Mouse (Mus musculus): ENCODE data around the gene C130050O18Rik. TPM values are rescaled to one million over a fixed set of nuclear protein-coding genes. Genes with fewer than 3 reads are reported as not detected.

C130050O18Rik gene
- polyA plus RNA-seq, 1 experiment from 2014 or later = 0.76 TPM

DNA sequence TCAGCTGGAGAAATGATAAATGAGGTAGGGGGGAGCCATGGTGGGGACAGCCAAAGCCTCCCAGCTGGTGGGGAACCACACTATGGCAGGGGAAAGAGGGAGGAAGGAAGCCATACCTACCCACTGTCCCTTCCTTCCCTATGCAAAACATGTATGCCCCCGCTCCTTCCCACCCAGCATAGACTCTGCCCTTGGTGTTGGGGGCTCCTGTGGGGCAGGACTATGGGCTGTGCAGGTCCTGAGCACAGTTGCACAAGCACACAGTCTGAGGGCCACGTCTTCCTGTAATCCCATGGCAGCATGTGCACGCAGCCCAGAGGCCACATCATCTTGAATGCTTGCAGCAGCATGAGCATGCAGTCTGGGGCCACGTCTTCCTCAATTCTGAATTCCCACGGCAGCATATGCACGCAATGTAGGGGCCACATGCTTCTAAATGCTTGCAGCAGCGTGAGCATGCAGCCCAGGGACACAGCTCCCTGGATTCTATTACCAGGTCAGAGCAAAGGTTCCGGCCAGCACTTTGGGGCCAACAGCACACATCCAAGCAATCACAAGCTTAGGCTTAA is 1.3 kb upstream of the C130050O18Rik start:
- Histone ChIP-seq H3K4me2 (no peak overlapping the region), H3K36me3 (no peaks in the 10 kb centered on the region), H3K4me1 (replicated peaks) (peaks cover 24% of the 10 kb centered on the region), H3K4me3 (no peak overlapping the region), H3K9me3 (replicated peaks) (no peaks in the 10 kb centered on the region), H3K27me3 (no peaks in the 10 kb centered on the region), H3K9ac (no peak overlapping the region), H3K27ac (no peak overlapping the region)
- 83% methylated on average over 8 of the region's 8 CpGs for WGBS
- ATAC-seq (replicated peaks; ENCODE audit: insufficient number of reproducible peaks, insufficient read depth, low FRiP score, low read depth) = no peak

DNA sequence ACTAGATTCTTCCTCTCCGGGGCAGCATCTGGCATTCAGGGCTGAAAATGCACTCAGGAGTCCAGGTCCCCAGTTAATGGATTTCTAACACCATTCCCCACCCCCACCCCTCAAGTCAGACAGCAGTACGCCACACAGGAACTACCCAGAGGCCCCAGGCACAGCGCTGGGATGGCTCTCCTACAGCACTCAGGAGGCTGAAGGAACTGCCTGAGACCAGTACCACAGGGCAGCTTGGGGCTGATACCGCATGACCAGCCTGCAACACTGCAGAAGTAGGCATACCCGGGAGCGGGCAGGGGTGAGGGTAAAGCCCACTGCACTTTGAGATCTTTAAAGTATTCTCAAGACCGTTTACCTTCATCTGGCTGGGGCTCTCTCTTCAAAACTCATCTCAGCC is 398 bp downstream of the C130050O18Rik start:
- H3K27ac ChIP-seq = peak overlapping the region; percentile 32; the same call in 1 of the 2 replicates
- H3K9ac ChIP-seq = no peak overlapping the region
- H3K27me3 ChIP-seq = no peaks in the 10 kb centered on the region
- no peak for ATAC-seq (replicated peaks; ENCODE audit: insufficient number of reproducible peaks, insufficient read depth, low FRiP score, low read depth)
- 66% methylated on average over 7 of the region's 7 CpGs for WGBS
- no peak overlapping the region for H3K4me2 ChIP-seq
- no peaks in the 10 kb centered on the region for H3K36me3 ChIP-seq
- no peaks in the 10 kb centered on the region for H3K9me3 ChIP-seq (replicated peaks)
- no peak overlapping the region for H3K4me3 ChIP-seq
- H3K4me1 ChIP-seq (replicated peaks) = peaks cover 30% of the 10 kb centered on the region

DNA sequence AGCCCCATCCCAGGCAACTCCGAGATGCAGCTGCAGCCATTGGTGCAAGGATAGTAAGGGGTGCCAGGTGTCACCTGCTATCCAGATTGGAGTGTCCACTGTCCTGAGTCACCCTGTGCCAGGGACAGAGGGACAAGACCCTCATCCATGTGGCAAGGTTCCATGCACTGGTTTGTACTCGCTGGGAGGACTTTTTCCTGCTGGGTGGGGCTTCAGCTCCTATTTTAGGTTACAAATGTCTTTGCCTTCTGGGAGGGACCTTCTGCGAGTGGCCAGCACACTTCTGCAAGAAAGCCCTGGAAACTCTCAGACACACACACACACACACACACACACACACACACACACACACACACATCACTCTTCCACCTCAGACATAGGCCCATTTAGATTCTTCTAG is 873 bp downstream of the C130050O18Rik start:
- no peak overlapping the region for H3K9ac ChIP-seq
- no peak overlapping the region for H3K4me3 ChIP-seq
- peaks cover 30% of the 10 kb centered on the region for H3K4me1 ChIP-seq (replicated peaks)
- peak overlapping the region; percentile 32; the same call in 1 of the 2 replicates for H3K27ac ChIP-seq
- ATAC-seq (replicated peaks; ENCODE audit: insufficient number of reproducible peaks, insufficient read depth, low FRiP score, low read depth) = no peak
- WGBS = 46% methylated on average over 3 of the region's 3 CpGs
- 0 out of 2 replicates have a peak, but pooled peaks cover 3% of the 10 kb centered on the region for H3K27me3 ChIP-seq
- H3K4me2 ChIP-seq = no peak overlapping the region
- no peaks in the 10 kb centered on the region for H3K36me3 ChIP-seq
- H3K9me3 ChIP-seq (replicated peaks) = no peaks in the 10 kb centered on the region

DNA sequence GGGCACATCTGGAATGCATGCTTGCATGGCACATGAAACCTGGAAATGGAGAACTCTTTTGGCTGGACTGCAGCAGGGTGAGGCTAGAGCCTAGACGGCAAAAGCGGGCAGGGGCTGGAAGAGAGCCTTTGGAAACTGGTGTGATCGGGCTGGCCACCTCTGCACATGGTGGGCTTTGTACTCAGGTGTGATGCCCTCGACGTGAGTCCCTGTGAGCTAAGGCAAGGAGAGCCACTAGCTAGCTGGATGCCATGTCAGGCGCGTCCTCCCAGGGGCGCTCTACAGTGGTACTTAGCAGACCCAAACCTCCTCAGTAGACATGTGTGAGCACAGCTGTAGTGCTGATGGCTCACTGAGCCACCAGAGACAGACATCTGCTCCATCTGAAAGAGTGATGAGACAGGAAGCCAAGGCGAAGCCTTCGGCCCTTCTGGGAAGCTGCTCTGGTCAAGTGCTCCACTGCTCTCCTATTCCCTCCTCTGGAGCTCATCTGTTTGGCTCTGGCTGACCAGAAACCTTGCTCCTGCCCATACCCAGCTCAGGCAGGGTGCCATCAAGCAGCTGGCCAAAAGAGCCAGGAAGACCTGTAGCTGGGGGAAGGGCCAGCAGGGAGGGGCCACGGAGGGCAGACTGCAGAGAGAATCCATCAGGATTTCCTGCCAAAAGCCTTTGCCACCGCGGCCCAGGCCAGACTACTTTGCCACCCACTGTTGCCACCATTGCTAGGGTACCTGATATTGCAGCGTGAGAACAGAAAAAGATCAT is 2.2 kb downstream of the C130050O18Rik start:
- H3K4me2 ChIP-seq = no peak overlapping the region
- H3K9ac ChIP-seq = no peak overlapping the region
- H3K9me3 ChIP-seq (replicated peaks) = no peaks in the 10 kb centered on the region
- no peaks in the 10 kb centered on the region for H3K36me3 ChIP-seq
- no peak overlapping the region for H3K4me3 ChIP-seq
- no peak for ATAC-seq (replicated peaks; ENCODE audit: insufficient number of reproducible peaks, insufficient read depth, low FRiP score, low read depth)
- WGBS = 80% methylated on average over 14 of the region's 14 CpGs
- peaks cover 30% of the 10 kb centered on the region for H3K4me1 ChIP-seq (replicated peaks)
- H3K27ac ChIP-seq = no peak overlapping the region
- 0 out of 2 replicates have a peak, but pooled peaks cover 5% of the 10 kb centered on the region for H3K27me3 ChIP-seq

DNA sequence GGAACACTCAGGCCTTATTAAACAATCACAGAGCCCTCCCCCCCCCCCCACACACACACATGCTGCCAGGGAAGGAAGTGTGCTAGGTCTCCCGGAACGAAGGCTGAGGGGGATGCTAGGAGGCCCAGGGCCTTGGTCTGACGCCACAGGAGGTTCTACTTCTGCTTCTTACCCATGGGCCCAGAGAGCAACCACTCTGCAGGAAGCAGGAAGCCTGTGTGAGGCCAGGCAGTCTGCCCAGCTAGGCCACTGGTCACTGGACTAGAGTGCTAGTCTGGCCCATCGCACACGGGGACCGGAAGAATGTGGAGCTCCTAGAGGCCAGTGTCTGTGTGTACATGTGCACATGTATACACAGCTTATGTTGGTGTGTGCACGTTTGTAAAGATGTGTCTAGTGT is 3.4 kb downstream of the C130050O18Rik start:
- Histone ChIP-seq H3K27me3 (0 out of 2 replicates have a peak, but pooled peaks cover 5% of the 10 kb centered on the region), H3K4me1 (replicated peaks) (peaks cover 30% of the 10 kb centered on the region), H3K36me3 (no peaks in the 10 kb centered on the region), H3K4me3 (no peak overlapping the region), H3K27ac (peak overlapping the region; percentile 39; the same call in 1 of the 2 replicates), H3K4me2 (no peak overlapping the region), H3K9ac (no peak overlapping the region), H3K9me3 (replicated peaks) (no peaks in the 10 kb centered on the region)
- ATAC-seq (replicated peaks; ENCODE audit: insufficient number of reproducible peaks, insufficient read depth, low FRiP score, low read depth) = no peak
- 75% methylated on average over 7 of the region's 7 CpGs for WGBS

DNA sequence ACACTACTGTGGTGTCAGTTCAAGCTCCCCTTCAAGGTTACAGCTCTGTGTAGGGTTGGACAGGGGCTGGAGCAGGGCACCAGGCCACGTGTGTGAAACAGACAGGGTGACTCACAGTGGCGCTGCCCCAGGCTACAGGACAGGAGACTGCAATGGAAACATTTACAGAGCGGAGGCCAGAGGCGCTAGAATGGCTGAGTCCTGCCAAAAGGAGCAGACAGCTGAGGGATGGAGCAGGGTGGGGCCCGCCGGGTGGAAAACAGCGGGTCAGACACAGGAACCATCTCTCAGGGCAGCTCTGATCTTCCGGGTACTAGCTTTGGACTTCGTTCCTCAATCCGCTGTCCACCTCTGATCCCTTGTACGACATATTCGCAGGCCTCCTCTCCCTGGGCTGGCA is 4.3 kb downstream of the C130050O18Rik start:
- H3K9ac ChIP-seq = no peak overlapping the region
- peak; percentile 84 for ATAC-seq (replicated peaks; ENCODE audit: insufficient number of reproducible peaks, insufficient read depth, low FRiP score, low read depth)
- H3K27me3 ChIP-seq = peaks cover 13% of the 10 kb centered on the region
- H3K36me3 ChIP-seq = no peaks in the 10 kb centered on the region
- H3K4me2 ChIP-seq = no peak overlapping the region
- H3K4me3 ChIP-seq = no peak overlapping the region
- H3K4me1 ChIP-seq (replicated peaks) = peaks cover 30% of the 10 kb centered on the region
- peak overlapping the region; percentile 63 for H3K27ac ChIP-seq
- WGBS = 42% methylated on average over 12 of the region's 12 CpGs
- H3K9me3 ChIP-seq (replicated peaks) = no peaks in the 10 kb centered on the region

DNA sequence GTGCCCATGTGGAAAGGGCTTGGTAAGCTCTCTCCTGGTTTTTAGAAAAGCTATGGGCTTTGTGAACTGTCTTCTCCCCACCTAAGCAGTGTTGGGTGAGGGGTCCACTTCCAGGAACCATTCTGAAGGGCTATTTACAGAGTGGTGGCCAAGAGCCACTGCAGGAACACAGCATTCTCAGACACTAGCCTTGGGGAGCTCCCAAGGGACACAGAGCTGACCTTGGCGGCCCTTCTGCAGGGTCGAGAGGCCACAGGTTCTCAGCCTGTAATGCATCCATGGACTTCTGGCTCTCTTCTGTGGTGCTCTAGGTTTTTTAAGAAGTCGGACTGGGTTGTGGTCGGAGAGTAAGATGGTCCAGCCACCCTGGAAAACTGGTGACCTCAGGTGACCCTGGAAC is 5.0 kb downstream of the C130050O18Rik start:
- H3K27ac ChIP-seq = no peak overlapping the region

DNA sequence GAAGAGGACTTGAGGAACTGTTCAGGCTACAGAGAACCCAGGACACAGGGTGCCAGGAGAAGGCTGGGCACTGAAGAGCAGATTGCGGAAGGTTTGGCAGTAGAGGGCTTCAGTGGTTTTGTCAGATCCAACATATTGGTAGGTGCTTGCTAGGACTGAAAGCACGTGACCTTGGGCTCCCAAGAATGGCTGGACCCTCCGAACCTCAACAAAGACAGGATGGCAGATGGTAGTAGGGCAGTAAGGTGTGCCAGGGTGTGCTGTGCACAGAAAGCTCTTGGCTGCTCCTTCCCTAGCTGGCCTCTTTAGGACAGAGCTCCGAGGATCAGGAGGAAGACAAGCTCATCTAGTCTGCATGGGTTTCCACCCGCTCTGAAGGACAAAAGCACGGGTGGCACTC is 6.0 kb downstream of the C130050O18Rik start:
- ATAC-seq (replicated peaks; ENCODE audit: insufficient number of reproducible peaks, insufficient read depth, low FRiP score, low read depth) = no peak
- Histone ChIP-seq H3K4me3 (no peak overlapping the region), H3K27ac (no peak overlapping the region), H3K4me1 (replicated peaks) (peaks cover 25% of the 10 kb centered on the region), H3K9me3 (replicated peaks) (no peaks in the 10 kb centered on the region), H3K27me3 (peaks cover 21% of the 10 kb centered on the region), H3K36me3 (no peaks in the 10 kb centered on the region), H3K9ac (no peak overlapping the region), H3K4me2 (no peak overlapping the region)
- WGBS = 90% methylated on average over 6 of the region's 6 CpGs

More for the DNA sequence above, 5.0 kb downstream of the C130050O18Rik start:
- Histone ChIP-seq H3K4me1 (replicated peaks) (peaks cover 30% of the 10 kb centered on the region), H3K9ac (no peak overlapping the region; the same call in 1 of the 2 replicates), H3K36me3 (no peaks in the 10 kb centered on the region), H3K4me3 (no peak overlapping the region), H3K9me3 (replicated peaks) (no peaks in the 10 kb centered on the region), H3K27me3 (peaks cover 18% of the 10 kb centered on the region), H3K4me2 (no peak overlapping the region)
- ATAC-seq (replicated peaks; ENCODE audit: insufficient number of reproducible peaks, insufficient read depth, low FRiP score, low read depth) = no peak
- WGBS = 85% methylated on average over 4 of the region's 4 CpGs

DNA sequence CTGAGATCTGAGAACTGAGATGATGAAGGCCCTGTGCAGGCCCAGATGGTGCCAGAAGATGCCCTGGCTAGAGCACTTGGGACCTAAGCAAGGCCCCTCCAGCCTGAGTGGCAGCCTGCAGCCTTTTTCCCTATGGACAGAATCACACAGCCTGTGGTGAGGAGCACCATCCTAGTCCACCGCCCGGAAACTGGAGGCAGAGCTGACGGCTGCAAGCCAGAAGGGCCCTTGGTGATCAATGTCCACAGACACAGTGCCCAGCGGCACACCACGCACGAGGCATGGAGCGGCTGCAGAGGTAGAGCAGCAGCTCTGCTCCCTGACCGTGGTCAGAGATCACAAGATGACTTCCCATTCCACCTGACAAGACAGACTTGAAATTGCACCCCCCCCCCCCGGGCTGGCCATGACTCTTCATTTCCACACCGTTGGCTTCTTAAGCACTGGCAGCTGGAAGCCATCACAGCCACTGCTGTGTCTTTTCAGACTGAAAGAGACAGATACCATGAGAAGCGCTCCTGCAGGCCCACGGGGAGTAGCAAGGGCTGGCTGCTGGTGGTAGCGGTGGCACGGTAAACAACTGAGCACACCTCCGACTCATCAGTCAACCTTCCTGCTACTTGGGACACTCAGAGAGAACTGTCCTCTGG is 6.7 kb downstream of the C130050O18Rik start:
- H3K4me1 ChIP-seq (replicated peaks) = peaks cover 22% of the 10 kb centered on the region
- no peaks in the 10 kb centered on the region for H3K36me3 ChIP-seq
- H3K9me3 ChIP-seq (replicated peaks) = no peaks in the 10 kb centered on the region
- no peak overlapping the region for H3K4me3 ChIP-seq
- H3K9ac ChIP-seq = no peak overlapping the region
- ATAC-seq (replicated peaks; ENCODE audit: insufficient number of reproducible peaks, insufficient read depth, low FRiP score, low read depth) = no peak
- no peak overlapping the region for H3K4me2 ChIP-seq
- 67% methylated on average over 15 of the region's 15 CpGs for WGBS
- H3K27ac ChIP-seq = no peak overlapping the region
- H3K27me3 ChIP-seq = peaks cover 26% of the 10 kb centered on the region

DNA sequence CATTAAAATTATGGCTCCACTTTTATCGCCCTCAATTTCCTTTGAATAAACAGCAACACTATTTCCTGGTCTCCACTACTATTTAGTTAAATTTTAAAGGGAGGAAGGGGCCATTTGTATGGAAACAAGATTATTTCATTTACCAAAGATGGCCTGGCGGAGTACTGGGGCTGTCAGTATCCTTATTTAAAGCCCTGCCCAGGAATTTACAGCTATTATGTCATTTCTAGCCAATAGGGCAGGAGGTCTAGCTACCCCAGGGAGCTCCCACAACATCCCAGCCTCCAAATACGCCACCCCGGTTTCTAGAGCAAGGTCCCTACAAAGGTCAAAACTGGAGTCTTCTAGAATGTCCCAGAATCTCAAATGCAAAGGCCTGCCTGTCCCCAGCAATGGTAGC is 8.5 kb downstream of the C130050O18Rik start:
- Histone ChIP-seq H3K4me1 (replicated peaks) (peaks cover 21% of the 10 kb centered on the region), H3K9me3 (replicated peaks) (no peaks in the 10 kb centered on the region; the same call in 1 of the 2 replicates), H3K36me3 (no peaks in the 10 kb centered on the region), H3K4me3 (no peak overlapping the region), H3K4me2 (no peak overlapping the region), H3K27ac (no peak overlapping the region), H3K27me3 (peaks cover 26% of the 10 kb centered on the region), H3K9ac (no peak overlapping the region)
- ATAC-seq (replicated peaks; ENCODE audit: insufficient number of reproducible peaks, insufficient read depth, low FRiP score, low read depth) = no peak
- 78% methylated on average over 4 of the region's 4 CpGs for WGBS

DNA sequence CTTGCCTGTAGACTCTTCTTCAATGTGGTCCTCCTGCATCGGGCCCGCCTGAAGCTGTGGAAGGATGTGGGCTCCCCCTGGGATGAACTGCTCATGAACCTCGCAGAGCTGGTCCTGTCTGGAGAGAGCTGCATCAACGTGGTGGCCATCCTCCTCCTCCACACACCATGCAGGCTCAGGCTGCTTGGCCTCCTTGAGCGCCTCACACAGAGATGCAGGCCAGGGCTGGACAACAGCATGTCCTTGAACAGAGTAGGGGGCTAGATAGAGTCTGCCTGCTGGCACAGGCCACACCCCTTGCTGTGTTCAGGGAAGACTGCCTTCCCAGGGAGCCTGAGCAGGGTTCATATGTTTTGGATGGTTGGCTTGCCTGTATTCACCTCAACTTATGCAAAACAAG is 9.9 kb downstream of the C130050O18Rik start:
- H3K27me3 ChIP-seq = peaks cover 26% of the 10 kb centered on the region
- no peak overlapping the region for H3K4me2 ChIP-seq
- ATAC-seq (replicated peaks; ENCODE audit: insufficient number of reproducible peaks, insufficient read depth, low FRiP score, low read depth) = no peak
- no peaks in the 10 kb centered on the region; the same call in 1 of the 2 replicates for H3K9me3 ChIP-seq (replicated peaks)
- H3K4me1 ChIP-seq (replicated peaks) = peaks cover 19% of the 10 kb centered on the region
- H3K9ac ChIP-seq = no peak overlapping the region
- H3K27ac ChIP-seq = no peak overlapping the region
- no peak overlapping the region for H3K4me3 ChIP-seq
- H3K36me3 ChIP-seq = no peaks in the 10 kb centered on the region
- 84% methylated on average over 5 of the region's 5 CpGs for WGBS

All from heart, embryonic 15.5 days (tissue).